Mouse (Mus musculus): ENCODE data around the gene H2afz. TPM values are rescaled to one million over a fixed set of nuclear protein-coding genes. Genes with fewer than 3 reads are reported as not detected.
A peak's percentile ranks its signal among the peaks of the same experiment; 100 is the strongest.
"Not testable (repeated sequence)": the region's sequence is repeated elsewhere in the genome, so short reads cannot be mapped to it uniquely, and the experiment has no call there.

H2afz gene
- 228 and 256 TPM in 2 replicates for total RNA-seq (2021)
- long read RNA-seq, experiment 1, transcript H2afz-201 (5 exons, 1,069 nt): major isoform, 503 of 522 reads
- long read RNA-seq, experiment 1, partial matches to known transcripts: 9 of 522 reads
- long read RNA-seq, experiment 1, other reads (novel, unspliced or antisense): 8 of 522 reads
- long read RNA-seq, experiment 2, transcript H2afz-201 (5 exons, 1,069 nt): major isoform, 387 of 413 reads
- long read RNA-seq, experiment 2, partial matches to known transcripts: 11 of 413 reads
- long read RNA-seq, experiment 2, other reads (novel, unspliced or antisense): 13 of 413 reads

GRCm38 (mm10) chr3:137864124-137864987 lies at the start of gene H2afz:
Gene H2afz (plus strand): TSS chr3:137864487.
- DNase-seq: peak; percentile 99

GRCm38 (mm10) chr3:137818713-137819112 lies 45.6 kb upstream of the H2afz start:
- peak; percentile 10 for DNase-seq

GRCm38 (mm10) chr3:137820688-137821467 lies 43.4 kb upstream of the H2afz start:
- no peak for DNase-seq

GRCm38 (mm10) chr3:137823317-137823716 lies 41.0 kb upstream of the H2afz start:
- DNase-seq: no peak

GRCm38 (mm10) chr3:137827678-137828077 lies 36.6 kb upstream of the H2afz start:
- DNase-seq: no peak

GRCm38 (mm10) chr3:137831156-137831555 lies 33.1 kb upstream of the H2afz start:
- DNase-seq: no peak

- no peak for DNase-seq
These were observed 31.2 kb upstream of the H2afz start for GRCm38 (mm10) chr3:137833128-137833527.

GRCm38 (mm10) chr3:137833698-137834097 lies 30.6 kb upstream of the H2afz start:
- DNase-seq: no peak

GRCm38 (mm10) chr3:137836543-137836942 lies 27.7 kb upstream of the H2afz start:
- DNase-seq: no peak

GRCm38 (mm10) chr3:137838160-137838559 lies 26.1 kb upstream of the H2afz start:
- no peak for DNase-seq

GRCm38 (mm10) chr3:137842944-137843343 lies 21.3 kb upstream of the H2afz start:
- DNase-seq: no peak

- DNase-seq: no peak
These were observed 20.0 kb upstream of the H2afz start for GRCm38 (mm10) chr3:137844263-137844662.

GRCm38 (mm10) chr3:137846552-137846951 lies 17.7 kb upstream of the H2afz start:
- DNase-seq: no peak

GRCm38 (mm10) chr3:137848354-137848753 lies 15.9 kb upstream of the H2afz start:
- DNase-seq: no peak

GRCm38 (mm10) chr3:137849697-137850096 lies 14.6 kb upstream of the H2afz start:
- DNase-seq: no peak

- DNase-seq: no peak
These were observed 13.1 kb upstream of the H2afz start for GRCm38 (mm10) chr3:137851196-137851595.

GRCm38 (mm10) chr3:137853011-137853410 lies 11.3 kb upstream of the H2afz start:
- not testable (repeated sequence) for DNase-seq

GRCm38 (mm10) chr3:137855328-137855727 lies 9.0 kb upstream of the H2afz start:
- no peak for DNase-seq

- DNase-seq: no peak
These were observed 8.2 kb upstream of the H2afz start for GRCm38 (mm10) chr3:137856061-137856460.

- DNase-seq: peak; percentile 39
These were observed 3.7 kb upstream of the H2afz start for GRCm38 (mm10) chr3:137860394-137861170.

GRCm38 (mm10) chr3:137861436-137861835 lies 2.9 kb upstream of the H2afz start:
- no peak for DNase-seq

- DNase-seq: no peak
These were observed 1.7 kb upstream of the H2afz start for GRCm38 (mm10) chr3:137862600-137862999.
